8 mouse cellular contexts compared by ENCODE assay signal in the genomic region with DNA sequence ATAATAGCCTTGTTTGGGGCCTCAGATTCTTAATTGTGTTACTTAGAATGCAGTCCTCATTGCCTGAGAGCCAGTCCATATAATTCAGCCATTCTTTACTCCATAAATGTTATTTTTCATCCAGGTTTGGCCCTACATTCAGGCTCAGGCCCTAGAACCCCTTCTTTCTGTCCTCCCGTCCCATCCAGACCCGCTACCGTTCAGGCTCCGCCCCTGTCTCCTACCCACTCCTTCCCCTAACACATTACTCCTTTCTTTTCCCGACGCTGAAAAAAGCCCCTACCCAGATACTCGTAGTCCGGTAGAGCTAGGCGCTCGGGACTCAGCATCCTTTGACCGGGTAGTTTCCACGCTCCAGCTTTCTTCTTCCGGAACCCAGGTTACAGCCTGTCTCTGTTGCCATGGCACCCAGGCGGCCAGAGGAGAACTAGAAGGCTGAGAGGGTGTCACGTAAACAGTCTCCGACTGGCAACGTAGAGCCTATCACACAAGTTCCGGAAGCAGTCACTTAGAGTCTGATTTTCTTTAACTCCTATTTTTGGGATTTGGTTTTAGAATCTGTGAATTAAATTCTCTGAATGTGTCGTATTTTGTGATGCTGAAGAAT. TPM values are rescaled to one million over a fixed set of nuclear protein-coding genes. Genes with fewer than 3 reads are reported as not detected.
DNase-seq lines count a peak whose midpoint lies in the region; ATAC-seq lines count a peak whose summit lies in the region.

Gene 1110051M20Rik, minus strand, starts transcription at position 419 of the 607 bp plus-strand sequence.

- peaks cover 8% of the 10 kb centered on the region for H3K4me1 ChIP-seq in erythroblast, embryonic 14.5 days (ENCODE audit: control insufficient read depth)
- H3K4me1 ChIP-seq in heart, embryonic 11.5 days (ENCODE audit: control insufficient read depth, insufficient read depth, low read length): no peaks in the 10 kb centered on the region
- H3K4me1 ChIP-seq in kidney, embryonic 15.5 days: peaks cover 8% of the 10 kb centered on the region; the same call in 1 of the 2 replicates

- ATAC-seq in heart, embryonic 11.5 days (replicated peaks; ENCODE audit: insufficient number of reproducible peaks, low FRiP score, low TSS enrichment): peak; percentile 73; the same call in 1 of the 2 replicates
- ATAC-seq in kidney, embryonic 15.5 days (replicated peaks; ENCODE audit: low FRiP score): peak; percentile 94

- DNase-seq in CD4-positive, CD25-positive, alpha-beta regulatory T cell, adult 2 months (ENCODE audit: low read depth, low spot score): peak; percentile 94
- DNase-seq in brain, embryonic 18.5 days (ENCODE audit: low read depth, low spot score): peak; percentile 87
- peak; percentile 79 for DNase-seq in liver
- DNase-seq in monocyte, adult 2 months (ENCODE audit: low read depth in 1 of 2, low spot score in 2 of 2): peak; percentile 42 to 69
- DNase-seq in spleen, postnatal 14 days (ENCODE audit: low spot score in 2 of 2): peak; percentile 51 to 68

- no peaks in the 10 kb centered on the region for H3K27me3 ChIP-seq in erythroblast, embryonic 14.5 days (ENCODE audit: control insufficient read depth)
- H3K27me3 ChIP-seq in heart, embryonic 11.5 days (ENCODE audit: control insufficient read depth, insufficient read depth, low read length): no peaks in the 10 kb centered on the region
- 0 out of 2 replicates have a peak, but pooled peaks cover 2% of the 10 kb centered on the region for H3K27me3 ChIP-seq in kidney, embryonic 15.5 days

- H3K27ac ChIP-seq in heart, embryonic 11.5 days (ENCODE audit: low read depth, low read length): no peak within 1 kb of the TSS
- H3K27ac ChIP-seq in kidney, embryonic 15.5 days: no peak within 1 kb of the TSS

- peak within 1 kb of the TSS; percentile 74 for H3K4me2 ChIP-seq in heart, embryonic 11.5 days
- peak within 1 kb of the TSS; percentile 68 for H3K4me2 ChIP-seq in kidney, embryonic 15.5 days

- peak within 1 kb of the TSS; percentile 68 for H3K4me3 ChIP-seq in erythroblast, embryonic 14.5 days (replicated peaks)
- peak within 1 kb of the TSS; percentile 66 for H3K4me3 ChIP-seq in heart, embryonic 11.5 days (ENCODE audit: low read depth, low read length)
- peak within 1 kb of the TSS; percentile 75 for H3K4me3 ChIP-seq in kidney, embryonic 15.5 days (replicated peaks)

- WGBS in heart, embryonic 11.5 days (ENCODE audit: insufficient replicate concordance): under 1% methylated on average over 19 of the region's 19 CpGs
- under 1% methylated on average over 19 of the region's 19 CpGs for WGBS in kidney, embryonic 15.5 days

- no peaks in the 10 kb centered on the region for H3K9me3 ChIP-seq in erythroblast, embryonic 14.5 days (ENCODE audit: control insufficient read depth, low read length)
- H3K9me3 ChIP-seq in heart, embryonic 11.5 days (replicated peaks; ENCODE audit: control insufficient read depth, low read length): no peaks in the 10 kb centered on the region
- H3K9me3 ChIP-seq in kidney, embryonic 15.5 days (replicated peaks): no peaks in the 10 kb centered on the region

- peak within 1 kb of the TSS; percentile 66 for H3K9ac ChIP-seq in heart, embryonic 11.5 days (ENCODE audit: low read depth, low read length)
- H3K9ac ChIP-seq in kidney, embryonic 15.5 days: peak within 1 kb of the TSS; percentile 51

- no peaks in the 10 kb centered on the region for H3K36me3 ChIP-seq in erythroblast, embryonic 14.5 days (ENCODE audit: control insufficient read depth)
- H3K36me3 ChIP-seq in heart, embryonic 11.5 days (ENCODE audit: control insufficient read depth, insufficient read depth, low read length): no peaks in the 10 kb centered on the region
- no peaks in the 10 kb centered on the region for H3K36me3 ChIP-seq in kidney, embryonic 15.5 days

RNA-seq across cellular contexts. Expression of gene 1110051M20Rik, which starts in this region (rescaled TPM):
- polyA plus RNA-seq in erythroblast, embryonic 14.5 days (2012): 0.09 and 0.18 TPM in 2 replicates
- polyA plus RNA-seq in heart, embryonic 11.5 days (2014; fragmentation: Nextera tagmentation; extraction: Ambion mirVana): 43.9 and 47.4 TPM in 2 replicates
- polyA plus RNA-seq in kidney, embryonic 15.5 days (2015; fragmentation: Nextera tagmentation; extraction: Ambion mirVana): 56.0 and 65.7 TPM in 2 replicates

Comparison
In these comparisons a context has a peak if more than half of its experiments do, and no peak if none do; other contexts are left out.
1. RNA of gene 1110051M20Rik (polyA plus RNA-seq): 56.0 to 65.7 TPM in kidney, embryonic 15.5 days and 43.9 to 47.4 TPM in heart, embryonic 11.5 days; 0.09 to 0.18 TPM in erythroblast, embryonic 14.5 days; every median in the first group is over 10 times any median in the second.
2. Peak in every context shown above with its lines, with median percentiles within 50 percentile points of each other: DNase-seq and H3K4me3 ChIP-seq.